Mouse (Mus musculus): Measurements from ENCODE around the gene Slc5a3.
"Not testable (repeated sequence)": the region's sequence is repeated elsewhere in the genome, so short reads cannot be mapped to it uniquely, and the experiment has no call there.

Gene Slc5a3

GRCm38 (mm10) chr16:92064801-92065200, 6.7 kb downstream of the Slc5a3 start:
- no peak for DNase-seq

GRCm38 (mm10) chr16:92070338-92070737, 12.2 kb downstream of the Slc5a3 start:
- DNase-seq = no peak

DNA sequence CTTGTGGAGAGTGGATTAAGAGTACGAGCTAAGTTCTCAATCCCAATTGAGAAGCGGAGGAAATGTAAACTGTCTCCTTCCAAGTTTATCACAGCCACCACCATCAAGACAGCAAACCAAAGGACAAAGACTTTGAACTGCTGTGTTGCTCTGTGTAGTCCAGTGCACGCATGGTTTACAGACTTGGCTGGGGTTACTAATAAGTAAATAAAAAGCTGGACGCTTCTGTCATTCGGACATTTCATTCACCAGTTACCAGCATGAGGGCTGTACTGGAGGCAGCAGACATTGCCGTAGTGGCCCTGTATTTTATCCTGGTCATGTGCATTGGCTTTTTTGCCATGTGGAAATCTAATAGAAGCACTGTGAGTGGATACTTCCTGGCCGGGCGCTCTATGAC, 18.7 kb downstream of the Slc5a3 start:
- no peak for DNase-seq

- DNase-seq = no peak
These were observed 25.8 kb downstream of the Slc5a3 start for GRCm38 (mm10) chr16:92083771-92084453.

DNA sequence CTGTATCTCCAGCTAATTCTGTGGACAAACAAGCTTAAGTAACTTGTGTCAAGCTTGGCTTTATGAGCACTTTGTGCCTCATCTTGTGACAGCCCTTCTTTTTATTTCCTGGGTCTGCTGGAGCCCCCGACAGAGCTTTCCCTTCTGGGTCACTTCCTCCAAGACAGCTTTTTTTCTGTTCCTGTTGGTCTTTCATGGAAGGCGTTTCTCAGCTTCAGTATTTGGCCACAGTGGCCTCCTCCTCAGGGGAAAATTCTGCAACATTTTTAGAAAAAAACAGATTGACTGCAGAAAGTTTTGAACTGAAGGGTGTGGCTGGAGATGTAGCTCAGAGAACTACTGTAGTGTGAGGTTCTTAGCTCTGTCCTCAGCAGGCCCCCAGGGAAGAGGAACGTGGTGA, 31.1 kb downstream of the Slc5a3 start:
- no peak for DNase-seq

GRCm38 (mm10) chr16:92091876-92092275, 33.8 kb downstream of the Slc5a3 start:
- no peak for DNase-seq

DNA sequence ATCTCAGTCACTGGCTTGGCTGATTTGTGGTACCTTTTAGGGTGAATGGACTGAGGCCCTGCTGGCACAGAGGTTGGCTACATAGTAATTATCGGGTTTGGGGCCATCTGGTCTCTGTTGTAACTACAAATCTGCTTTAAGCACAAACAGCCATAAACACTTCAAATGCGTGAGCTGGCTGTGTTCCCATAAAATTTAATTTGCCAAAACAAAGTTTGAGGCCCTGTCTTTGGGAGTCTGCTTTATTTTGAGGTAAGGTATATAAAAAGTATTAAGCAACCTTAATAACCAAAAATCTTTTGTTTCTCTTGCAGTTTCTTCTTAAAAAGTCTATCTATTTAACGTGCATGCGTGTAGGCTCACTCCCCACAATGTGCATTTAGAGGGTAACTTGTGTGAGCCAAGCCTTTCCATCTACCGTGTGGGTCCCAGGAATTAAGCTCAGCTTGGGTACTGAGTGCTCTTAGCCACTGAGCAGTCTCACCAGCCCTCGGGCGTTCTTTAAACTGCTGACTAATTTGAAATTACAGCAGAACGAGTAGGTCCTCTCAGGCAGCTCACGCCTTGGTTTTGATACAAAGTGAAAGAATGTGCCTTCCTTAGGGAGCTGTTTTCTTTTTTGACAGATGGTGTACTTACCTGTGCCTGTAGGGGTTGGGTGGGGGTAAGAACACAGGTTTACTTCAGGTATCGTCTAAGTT, 40.4 kb downstream of the Slc5a3 start:
- no peak for DNase-seq

DNA sequence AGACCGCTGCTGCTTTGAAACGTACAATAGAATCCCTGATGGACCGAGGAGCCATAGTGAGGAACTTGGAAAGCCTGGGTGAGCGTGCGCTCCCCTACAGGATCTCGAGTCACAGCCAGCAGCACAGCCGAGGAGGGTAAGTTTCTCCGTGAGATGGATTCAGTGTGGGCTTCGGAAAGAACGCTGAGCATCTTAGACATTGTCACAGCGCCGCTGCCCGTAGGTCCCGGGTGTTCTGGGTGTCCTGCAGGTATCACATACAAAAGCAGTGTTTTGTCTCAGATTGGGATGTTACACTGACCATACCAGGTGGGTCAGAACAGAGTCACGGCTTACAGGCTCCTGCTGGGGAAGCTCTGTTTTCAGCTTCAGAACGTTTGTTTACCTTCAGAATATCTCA, 41.5 kb downstream of the Slc5a3 start:
- no peak for DNase-seq

DNA sequence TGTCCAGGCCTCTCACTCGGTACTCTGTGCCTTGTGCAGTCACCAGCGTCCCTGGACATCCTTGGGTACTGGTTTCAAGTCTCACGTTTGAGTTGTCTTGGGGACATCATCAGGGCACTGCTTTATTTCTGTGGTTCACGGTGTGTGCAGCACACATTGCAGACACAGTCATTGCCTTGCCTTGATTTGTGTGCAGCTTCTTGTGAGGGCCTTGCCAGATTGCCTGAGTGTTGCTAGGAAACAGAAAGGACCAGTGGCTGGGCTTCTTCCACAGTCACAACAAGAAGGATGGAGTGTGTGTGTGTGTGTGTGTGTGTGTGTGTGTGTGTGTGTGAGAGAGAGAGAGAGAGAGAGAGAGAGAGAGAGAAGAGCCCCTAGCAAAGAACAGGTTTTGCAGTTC, 42.0 kb downstream of the Slc5a3 start:
- no peak for DNase-seq

GRCm38 (mm10) chr16:92102115-92102514, 44.0 kb downstream of the Slc5a3 start:
- DNase-seq = no peak

DNA sequence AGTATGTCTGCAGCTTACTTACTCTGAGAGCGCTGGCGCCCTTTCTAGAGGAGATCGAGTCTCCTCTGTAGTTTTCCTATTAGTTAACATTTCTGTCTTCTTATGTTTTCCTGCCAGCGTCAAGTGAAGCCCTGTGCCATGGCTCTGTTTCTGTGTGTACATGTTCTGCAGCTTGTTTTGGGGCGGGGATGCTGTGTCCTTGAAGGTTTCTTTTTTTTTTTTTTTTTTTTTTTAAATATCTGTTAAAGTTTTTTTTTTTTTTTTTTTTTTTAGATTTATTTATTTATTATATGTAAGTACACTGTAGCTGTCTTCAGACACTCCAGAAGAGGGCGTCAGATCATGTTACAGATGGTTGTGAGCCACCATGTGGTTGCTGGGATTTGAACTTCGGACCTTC, 44.8 kb downstream of the Slc5a3 start:
- not testable (repeated sequence) for DNase-seq

DNA sequence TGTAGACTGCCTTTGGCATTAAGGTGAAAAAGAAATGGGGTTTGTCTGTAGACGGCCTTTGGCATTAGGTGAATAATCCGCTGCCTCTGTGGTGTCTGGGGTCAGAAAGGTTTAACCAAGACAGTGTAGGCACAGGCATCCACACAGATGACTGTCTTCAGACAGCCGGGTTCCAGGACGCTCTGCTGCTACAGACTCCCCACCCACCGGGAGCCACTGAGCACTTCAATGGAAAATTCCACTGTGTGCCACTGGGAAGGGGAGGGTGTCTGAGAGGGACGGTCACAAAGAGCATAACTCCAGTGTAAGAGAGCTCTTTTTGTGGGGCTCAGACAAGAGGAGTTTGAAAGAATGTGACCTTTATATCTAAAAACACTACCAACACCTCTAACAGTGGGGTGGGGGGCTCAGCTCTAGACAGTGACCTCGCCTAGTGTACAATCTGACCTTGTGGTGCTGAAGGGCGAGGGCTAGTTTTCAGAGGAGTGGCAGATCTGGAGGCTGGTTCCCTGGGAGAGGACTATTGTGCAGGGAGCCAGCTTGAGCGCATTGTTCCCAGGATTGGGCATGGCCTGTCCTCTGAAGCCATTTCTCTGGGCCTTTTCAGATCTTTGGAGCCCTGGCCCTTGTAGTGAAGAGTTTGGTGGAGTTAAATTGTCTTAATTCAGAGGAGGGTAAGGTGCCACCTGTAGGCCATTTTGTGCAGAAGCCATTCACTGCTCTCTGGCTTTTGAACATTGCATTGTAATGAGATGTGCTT, 45.6 kb downstream of the Slc5a3 start:
- no peak for DNase-seq

DNA sequence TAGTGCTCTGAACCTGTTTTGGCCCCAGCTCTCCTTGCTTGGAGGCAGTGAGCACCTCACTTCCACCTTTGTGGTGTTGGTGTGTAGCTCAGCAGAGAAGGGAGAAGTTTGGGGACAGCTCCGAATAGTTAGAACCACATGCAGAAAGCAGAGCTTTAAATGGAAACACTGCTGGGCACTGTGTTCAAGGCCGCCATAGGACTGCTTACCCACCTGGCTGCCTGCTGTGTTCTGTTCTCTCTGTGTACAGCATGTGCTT, 46.1 kb downstream of the Slc5a3 start:
- DNase-seq = no peak

DNA sequence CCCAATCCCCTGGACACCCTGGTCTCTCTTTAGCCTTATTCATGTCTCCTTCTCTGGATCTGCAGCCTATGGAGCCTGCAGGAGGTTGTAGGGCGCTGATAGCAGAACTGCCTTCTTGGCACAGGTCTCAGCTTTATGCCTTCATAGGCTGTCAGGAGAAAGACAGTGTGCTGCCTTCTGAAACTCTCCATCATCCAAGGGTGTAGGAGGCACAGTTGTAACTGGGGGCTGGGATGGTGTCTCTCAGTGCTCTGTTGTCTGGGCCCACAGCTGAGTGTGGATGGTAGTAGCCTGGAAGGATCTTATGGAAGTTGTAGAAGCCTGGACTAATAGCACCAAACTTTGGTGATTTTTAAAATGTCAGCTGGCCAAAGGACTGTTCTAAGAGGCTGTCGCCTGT, 46.8 kb downstream of the Slc5a3 start:
- no peak for DNase-seq

- DNase-seq = no peak
These were observed 47.5 kb downstream of the Slc5a3 start for GRCm38 (mm10) chr16:92105631-92106030.

DNA sequence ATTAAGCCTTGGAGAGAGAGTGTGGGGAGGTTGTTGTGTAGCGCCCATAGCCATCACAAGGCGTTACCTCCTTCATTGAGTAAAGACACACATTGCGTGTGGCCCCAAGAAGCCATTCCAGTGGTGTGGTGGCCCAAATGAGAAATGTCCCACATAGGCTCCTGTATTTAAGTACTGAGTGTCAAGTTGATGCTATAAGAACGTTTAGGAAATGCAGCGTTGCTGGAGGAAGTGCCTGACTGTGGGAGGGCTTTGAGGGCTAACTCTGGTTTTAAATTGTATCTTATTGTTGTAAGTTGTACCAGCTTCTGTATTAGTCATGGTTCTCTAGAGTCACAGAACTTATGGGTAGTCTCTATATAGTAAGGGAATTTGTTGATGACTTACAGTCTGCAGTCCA, 49.2 kb downstream of the Slc5a3 start:
- no peak for DNase-seq

DNA sequence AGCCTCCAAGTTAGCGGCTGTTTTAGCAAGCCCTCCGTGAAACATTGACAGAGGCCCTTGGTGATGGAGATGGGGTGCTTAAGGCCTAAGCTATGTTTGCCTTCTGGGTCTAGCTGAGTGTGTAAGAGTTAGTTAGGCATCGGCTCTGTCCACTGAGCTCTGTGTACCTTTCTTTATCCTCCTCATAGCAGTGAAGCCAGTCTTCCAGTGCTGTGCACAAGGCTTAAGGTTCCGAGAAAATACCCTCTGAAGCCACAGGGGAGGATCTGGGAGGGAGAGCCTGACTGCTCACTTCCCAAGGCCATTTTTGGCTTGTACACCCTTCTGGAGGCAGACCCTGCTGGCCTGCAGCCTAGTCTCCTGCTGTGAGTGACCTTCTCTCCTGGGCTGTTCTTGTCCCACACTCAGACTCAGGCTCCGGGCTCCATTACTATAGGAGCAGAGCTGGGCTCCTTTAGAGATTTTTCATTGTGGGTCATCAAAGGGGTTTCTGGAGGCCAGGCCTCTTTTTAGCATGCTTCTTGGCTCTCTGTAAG, 56.7 kb downstream of the Slc5a3 start:
- DNase-seq = no peak

DNA sequence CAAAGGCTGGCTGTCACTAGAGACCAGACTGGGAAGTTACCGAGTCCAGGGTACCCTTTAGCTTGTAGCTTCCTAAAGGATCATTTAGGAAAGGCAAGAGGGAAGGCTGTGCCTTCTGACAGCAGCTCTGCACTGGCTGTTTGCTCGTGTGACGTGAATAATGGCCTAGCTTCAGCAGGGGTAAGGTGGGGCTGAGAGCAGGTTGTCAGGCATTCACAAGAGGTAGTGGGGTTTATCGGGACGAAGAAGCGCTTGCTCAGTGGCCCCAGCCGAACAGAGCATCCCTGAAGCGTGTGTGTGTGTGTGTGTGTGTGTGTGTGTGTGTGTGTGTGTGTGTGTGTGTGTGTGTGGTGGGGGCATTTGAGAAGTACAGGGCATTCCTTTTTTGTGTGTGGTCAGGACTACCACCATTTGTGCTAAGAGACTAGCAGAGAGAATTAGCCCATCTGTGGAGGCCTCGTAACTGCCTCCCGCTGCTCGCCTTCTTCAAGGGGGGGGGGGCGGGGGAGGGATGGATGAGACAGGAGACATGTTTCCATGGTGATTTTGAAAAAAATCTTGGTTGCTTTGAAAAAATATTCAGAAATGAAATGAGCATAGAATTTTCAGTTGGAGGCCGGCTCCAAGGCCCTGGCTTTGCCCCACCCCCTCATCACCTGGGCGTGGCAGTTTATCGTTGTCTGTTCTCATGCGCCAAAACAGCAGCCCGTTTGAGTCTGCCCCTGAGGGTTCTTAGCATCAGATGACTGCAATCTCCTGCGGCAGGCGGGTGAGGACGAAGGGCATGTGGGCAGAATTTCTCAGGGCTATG, 57.7 kb downstream of the Slc5a3 start:
- DNase-seq = no peak

DNA sequence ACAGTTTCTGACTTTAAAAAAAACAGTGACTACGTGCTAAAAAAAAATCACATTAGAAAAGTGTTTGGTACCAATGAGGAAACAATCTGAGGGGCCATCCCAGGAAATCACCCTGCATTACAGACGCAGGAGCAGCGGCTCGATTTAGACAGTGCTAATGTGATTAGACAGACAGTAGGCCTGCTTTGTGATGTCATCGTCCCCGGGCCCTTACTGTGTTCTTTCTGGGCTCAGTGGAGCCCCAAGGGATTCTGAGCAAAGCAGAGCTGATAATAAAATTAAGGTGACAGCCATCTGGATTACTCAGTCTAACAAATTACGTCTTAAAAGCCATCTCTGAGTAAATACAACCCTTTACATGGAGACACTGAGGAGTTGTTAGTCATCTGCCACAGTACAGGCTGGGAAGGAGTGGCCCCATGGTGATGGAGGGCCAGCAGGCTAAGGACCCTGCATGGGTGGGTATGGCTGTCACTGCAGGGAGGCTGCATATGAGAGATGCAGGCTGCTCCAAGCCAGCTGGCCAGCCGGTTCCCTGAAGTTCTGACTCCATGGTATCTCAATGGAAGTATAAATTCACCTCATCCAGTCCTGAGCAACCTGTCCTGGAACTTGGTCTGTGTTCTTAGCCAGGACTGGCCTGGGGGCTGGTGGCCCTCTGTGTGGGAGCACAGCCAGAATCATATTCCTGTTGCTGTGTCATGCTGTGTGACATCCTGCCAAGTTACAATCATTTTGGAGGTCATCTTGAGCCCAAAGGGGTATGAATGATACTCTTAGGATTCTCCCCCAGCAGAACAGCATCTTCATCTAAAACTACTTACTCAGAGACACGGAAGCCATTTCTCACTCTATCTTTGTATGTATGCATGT, 59.5 kb downstream of the Slc5a3 start:
- DNase-seq = no peak

- no peak for DNase-seq
These were observed 60.9 kb downstream of the Slc5a3 start for GRCm38 (mm10) chr16:92119013-92119515.

DNA sequence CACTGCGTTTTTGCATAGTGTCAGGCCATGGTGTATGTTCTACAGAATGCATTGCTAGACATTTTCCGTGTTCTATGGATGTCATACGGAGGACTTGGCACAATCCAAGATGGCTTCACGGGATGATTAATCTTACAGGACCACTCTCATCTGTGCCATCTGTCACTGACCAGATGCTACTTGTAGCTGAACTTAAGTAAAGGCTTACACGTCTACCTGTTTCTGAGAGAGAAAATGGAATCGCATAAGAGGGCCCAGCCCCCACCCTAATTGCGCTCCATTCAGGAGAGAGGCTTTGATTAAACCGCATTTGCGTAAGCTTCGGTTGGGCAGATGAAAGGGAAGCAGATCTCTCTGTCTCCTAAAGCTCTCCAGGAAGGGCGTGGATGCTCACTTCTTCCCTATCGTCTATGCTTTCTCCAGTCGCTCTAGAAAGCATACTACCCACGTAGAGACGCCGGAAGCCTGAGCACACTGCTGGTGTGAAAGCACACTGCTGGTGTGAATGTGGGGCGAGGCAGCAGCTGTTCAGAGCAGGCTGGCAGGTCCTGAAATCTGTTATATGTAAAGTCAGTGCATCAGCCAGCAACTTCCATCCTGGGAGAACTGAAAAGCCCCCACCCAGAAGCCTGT, 62.9 kb downstream of the Slc5a3 start:
- no peak for DNase-seq
